Mouse (Mus musculus) hindbrain, embryonic 11.5 days (tissue): ENCODE data around the gene Epyc. TPM values are rescaled to one million over a fixed set of nuclear protein-coding genes. Genes with fewer than 3 reads are reported as not detected.
"Not testable (repeated sequence)": the region's sequence is repeated elsewhere in the genome, so short reads cannot be mapped to it uniquely, and the experiment has no call there.

Source experiments
- ATAC-seq: fragments of 200-750 bp; cut with Nextera tagmentation; 2 replicates; pipeline ENCODE4 v1.8.0; 2017; ENCODE audit warnings: mild to moderate bottlenecking, moderate TSS enrichment, moderate library complexity; ENCODE audit not compliant: low FRiP score
- DNase-seq: peaks from one replicate; pipeline ENCODE4 v3.0.0-alpha.2; 2015; ENCODE audit warnings: low spot score
- H3K27ac ChIP-seq: fragments of 300-500 bp; sonication (generic); 2 replicates; pipeline ENCODE4 v1.5.1; 2014; ENCODE audit warnings: mild to moderate bottlenecking, low read depth, low read length
- H3K27me3 ChIP-seq: fragments of 300-500 bp; sonication (generic); 2 replicates; pipeline ENCODE4 v1.6.1; 2014; ENCODE audit warnings: mild to moderate bottlenecking, low read length, moderate library complexity, mixed read lengths; ENCODE audit not compliant: control insufficient read depth, insufficient read depth
- H3K36me3 ChIP-seq: fragments of 300-500 bp; sonication (generic); 2 replicates; pipeline ENCODE4 v1.6.1; 2014; ENCODE audit warnings: mild to moderate bottlenecking, low read length, moderate library complexity, mixed read lengths; ENCODE audit not compliant: control insufficient read depth, insufficient read depth
- H3K4me1 ChIP-seq: fragments of 300-500 bp; sonication (generic); replicated peaks from 2 replicates; pipeline ENCODE4 v1.6.1; 2014; ENCODE audit warnings: low read length, mixed read lengths; ENCODE audit not compliant: control insufficient read depth, insufficient read depth
- H3K4me2 ChIP-seq: fragments of 300-500 bp; sonication (generic); replicated peaks from 2 replicates; pipeline ENCODE4 v1.6.1; 2014; ENCODE audit warnings: mild to moderate bottlenecking, low read depth, low read length
- H3K4me3 ChIP-seq: fragments of 300-500 bp; sonication (generic); 2 replicates; pipeline ENCODE4 v1.5.1; 2014; ENCODE audit warnings: low read depth, low read length
- H3K9ac ChIP-seq: fragments of 300-500 bp; sonication (generic); 2 replicates; pipeline ENCODE4 v1.6.1; 2014; ENCODE audit warnings: low read depth, low read length
- H3K9me3 ChIP-seq: fragments of 300-500 bp; sonication (generic); 2 replicates; pipeline ENCODE4 v1.6.1; 2016; ENCODE audit warnings: low read length; ENCODE audit not compliant: control insufficient read depth
- WGBS: fragments of 180-500 bp; shearing (Covaris S2); extraction: QIAGEN DNeasy Blood & Tissue Kit; methylation state at CpG from one replicate; pipeline ENCODE4 v1.1.7; 2014; 5-methylcytosine and 5-hydroxymethylcytosine counted together
- polyA plus RNA-seq: library from polyadenylated mRNA; unstranded; fragments of >200 nt; fragmentation: Nextera tagmentation; extraction: Ambion mirVana; gene quantifications from 2 replicates; pipeline ENCODE4 v1.2.1, GENCODE M21; 2014

Gene Epyc
- polyA plus RNA-seq, 1 experiment from 2014 or later = 2.1 TPM

GRCm38 (mm10) chr10:97718021-97718420, 74.2 kb downstream of the Epyc start:
- no peaks in the 10 kb centered on the region for H3K27me3 ChIP-seq
- H3K9me3 ChIP-seq = no peaks in the 10 kb centered on the region
- no peaks in the 10 kb centered on the region for H3K4me1 ChIP-seq
- H3K9ac ChIP-seq = no peak overlapping the region
- H3K36me3 ChIP-seq = no peaks in the 10 kb centered on the region
- no peak overlapping the region for H3K4me2 ChIP-seq
- ATAC-seq (no peak), DNase-seq (no peak)
- no peak overlapping the region for H3K4me3 ChIP-seq
- 83% methylated on average over 2 of the region's 2 CpGs for WGBS
- H3K27ac ChIP-seq = no peak overlapping the region

DNA sequence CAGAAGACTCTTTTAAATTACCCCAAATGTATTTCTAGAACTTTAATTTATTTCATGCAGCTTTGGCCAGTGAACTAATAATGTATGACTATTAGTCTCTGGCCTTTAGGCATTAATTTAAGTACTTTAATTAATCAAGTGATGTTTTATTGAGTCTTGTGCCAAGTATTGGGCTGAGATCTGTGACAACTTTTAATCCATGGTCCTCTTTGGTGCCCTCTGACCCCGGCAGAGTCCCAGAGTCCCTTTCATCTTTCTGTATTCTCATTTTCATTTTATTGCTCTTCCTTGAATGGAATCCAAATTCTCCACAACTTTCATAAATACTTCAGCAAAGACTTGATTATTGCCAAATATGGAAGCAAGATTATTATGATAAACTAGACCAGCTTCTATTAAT, 76.8 kb downstream of the Epyc start:
- no peaks in the 10 kb centered on the region for H3K36me3 ChIP-seq
- H3K4me2 ChIP-seq = no peak overlapping the region
- no peaks in the 10 kb centered on the region for H3K4me1 ChIP-seq
- DNase-seq (no peak), ATAC-seq (no peak)
- no peaks in the 10 kb centered on the region for H3K9me3 ChIP-seq
- no peak overlapping the region for H3K27ac ChIP-seq
- H3K9ac ChIP-seq = no peak overlapping the region
- no peaks in the 10 kb centered on the region for H3K27me3 ChIP-seq
- H3K4me3 ChIP-seq = no peak overlapping the region
- WGBS = 88% methylated on average over 1 of the region's 1 CpGs

- ATAC-seq = no peak
Measured at GRCm38 (mm10) chr10:97722709-97723108, 78.8 kb downstream of the Epyc start.

GRCm38 (mm10) chr10:97725929-97726328, 82.1 kb downstream of the Epyc start:
- Histone ChIP-seq H3K4me2 (no peak overlapping the region), H3K27ac (no peak overlapping the region), H3K36me3 (no peaks in the 10 kb centered on the region), H3K4me1 (no peaks in the 10 kb centered on the region), H3K27me3 (no peaks in the 10 kb centered on the region), H3K4me3 (no peak overlapping the region), H3K9ac (no peak overlapping the region), H3K9me3 (no peaks in the 10 kb centered on the region)
- WGBS = 73% methylated on average over 1 of the region's 1 CpGs
- DNase-seq (no peak), ATAC-seq (no peak)

More at GRCm38 (mm10) chr10:97722709-97723108, 78.8 kb downstream of the Epyc start:
- H3K4me3 ChIP-seq = no peak overlapping the region
- H3K4me1 ChIP-seq = no peaks in the 10 kb centered on the region
- H3K27ac ChIP-seq = no peak overlapping the region
- H3K9me3 ChIP-seq = no peaks in the 10 kb centered on the region
- no peak overlapping the region for H3K4me2 ChIP-seq
- H3K36me3 ChIP-seq = no peaks in the 10 kb centered on the region
- H3K9ac ChIP-seq = no peak overlapping the region
- 92% methylated on average over 9 of the region's 9 CpGs for WGBS
- no peaks in the 10 kb centered on the region for H3K27me3 ChIP-seq
- no peak for DNase-seq

GRCm38 (mm10) chr10:97726655-97727054, 82.8 kb downstream of the Epyc start, which contains the start of gene C030005K15Rik:
TSS of gene C030005K15Rik (minus strand) at chr10:97726755.
- not testable (repeated sequence) for H3K9ac ChIP-seq, ATAC-seq, H3K9me3 ChIP-seq, H3K4me2 ChIP-seq, H3K27ac ChIP-seq, H3K4me3 ChIP-seq, DNase-seq, H3K4me1 ChIP-seq, H3K36me3 ChIP-seq, H3K27me3 ChIP-seq

Other genes with a start within 250 kb of the Epyc start
- 17.1 and 37.0 TPM in 2 replicates for gene Dcn, start 164.5 kb upstream of the Epyc start, polyA plus RNA-seq
- 83.7 and 84.8 TPM in 2 replicates for gene Lum, start 78.9 kb upstream of the Epyc start, polyA plus RNA-seq
- gene Kera, start 37.2 kb upstream of the Epyc start, polyA plus RNA-seq = 0.43 TPM in 1 of 2 replicates, not detected in the other
- gene Ccer1, start 49.0 kb downstream of the Epyc start, polyA plus RNA-seq = not detected in 2 replicates
- not detected in 2 replicates for gene C030005K15Rik, start 82.7 kb downstream of the Epyc start, polyA plus RNA-seq